Mouse (Mus musculus) heart, embryonic 10.5 days (tissue): Measurements from ENCODE around the gene Tnp2. TPM values are rescaled to one million over a fixed set of nuclear protein-coding genes. Genes with fewer than 3 reads are reported as not detected.

Source experiments
- DNase-seq: peaks from one replicate; pipeline ENCODE4 v3.0.0-alpha.2; 2017; ENCODE audit warnings: low spot score
- H3K27ac ChIP-seq: fragments of 300-500 bp; sonication (generic); 2 replicates; pipeline ENCODE4 v1.5.1; 2016; ENCODE audit warnings: mild to moderate bottlenecking
- H3K27me3 ChIP-seq: fragments of 300-500 bp; sonication (generic); 2 replicates; pipeline ENCODE4 v1.6.1; 2016; ENCODE audit warnings: mild to moderate bottlenecking; ENCODE audit not compliant: poor library complexity, insufficient read depth, severe bottlenecking
- H3K36me3 ChIP-seq: fragments of 300-500 bp; sonication (generic); 2 replicates; pipeline ENCODE4 v1.6.1; 2016; ENCODE audit warnings: mild to moderate bottlenecking, moderate library complexity
- H3K4me1 ChIP-seq: fragments of 300-500 bp; sonication (generic); 2 replicates; pipeline ENCODE4 v1.6.1; 2016; ENCODE audit warnings: mild to moderate bottlenecking
- H3K4me3 ChIP-seq: fragments of 300-500 bp; sonication (generic); 2 replicates; pipeline ENCODE4 v1.5.1; 2016; ENCODE audit warnings: mild to moderate bottlenecking, moderate library complexity
- H3K9me3 ChIP-seq: fragments of 300-500 bp; sonication (generic); 2 replicates; pipeline ENCODE4 v1.6.1; 2016; ENCODE audit warnings: mild to moderate bottlenecking, moderate library complexity
- WGBS: fragments of 180-500 bp; shearing (Covaris S2); methylation state at CpG from one replicate; pipeline ENCODE4 v1.1.7; 2016; 5-methylcytosine and 5-hydroxymethylcytosine counted together
- polyA plus RNA-seq: library from polyadenylated mRNA; unstranded; fragments of >200 nt; fragmentation: Nextera tagmentation; extraction: Ambion mirVana; gene quantifications from 2 replicates; pipeline ENCODE4 v1.2.1, GENCODE M21; 2016

Tnp2 gene
- polyA plus RNA-seq, 1 experiment from 2014 or later, result not detected

GRCm38 (mm10) chr16:10754521-10755296 lies 33.8 kb downstream of the Tnp2 start:
- peaks cover 10% of the 10 kb centered on the region for H3K4me1 ChIP-seq
- no peak overlapping the region for H3K27ac ChIP-seq
- H3K4me3 ChIP-seq, result no peak overlapping the region
- H3K9me3 ChIP-seq, result no peaks in the 10 kb centered on the region
- no peak for DNase-seq
- WGBS, result 83% methylated on average over 3 of the region's 3 CpGs
- no peaks in the 10 kb centered on the region for H3K36me3 ChIP-seq
- peaks cover 30% of the 10 kb centered on the region for H3K27me3 ChIP-seq

GRCm38 (mm10) chr16:10749824-10750223 lies 38.6 kb downstream of the Tnp2 start:
- Histone ChIP-seq H3K4me1 (peaks cover 15% of the 10 kb centered on the region), H3K27me3 (peaks cover 20% of the 10 kb centered on the region), H3K9me3 (no peaks in the 10 kb centered on the region), H3K4me3 (no peak overlapping the region), H3K36me3 (no peaks in the 10 kb centered on the region), H3K27ac (peak overlapping the region; percentile 43; the same call in 1 of the 2 replicates)
- DNase-seq, result no peak
- WGBS, result 39% methylated on average over 7 of the region's 7 CpGs

- Histone ChIP-seq H3K27ac (peak overlapping the region; percentile 43), H3K9me3 (no peaks in the 10 kb centered on the region), H3K27me3 (peaks cover 19% of the 10 kb centered on the region), H3K4me3 (no peak overlapping the region), H3K4me1 (peaks cover 15% of the 10 kb centered on the region), H3K36me3 (no peaks in the 10 kb centered on the region)
- 37% methylated on average over 7 of the region's 7 CpGs for WGBS
- no peak for DNase-seq
These were observed 39.2 kb downstream of the Tnp2 start for GRCm38 (mm10) chr16:10749226-10749625.

GRCm38 (mm10) chr16:10741082-10741481 lies 47.4 kb downstream of the Tnp2 start:
- Histone ChIP-seq H3K4me1 (peaks cover 48% of the 10 kb centered on the region), H3K4me3 (no peak overlapping the region), H3K9me3 (no peaks in the 10 kb centered on the region), H3K27me3 (peaks cover 14% of the 10 kb centered on the region; the same call in 1 of the 2 replicates), H3K27ac (no peak overlapping the region), H3K36me3 (no peaks in the 10 kb centered on the region)
- no peak for DNase-seq
- WGBS, result 84% methylated on average over 2 of the region's 2 CpGs

- Histone ChIP-seq H3K9me3 (no peaks in the 10 kb centered on the region), H3K27ac (peak overlapping the region; percentile 49; the same call in 1 of the 2 replicates), H3K36me3 (no peaks in the 10 kb centered on the region), H3K27me3 (peaks cover 10% of the 10 kb centered on the region; the same call in 1 of the 2 replicates), H3K4me3 (no peak overlapping the region), H3K4me1 (peaks cover 52% of the 10 kb centered on the region)
- no peak for DNase-seq
- 56% methylated on average over 9 of the region's 9 CpGs for WGBS
These were observed 48.5 kb downstream of the Tnp2 start for GRCm38 (mm10) chr16:10739854-10740398.

- peaks cover 50% of the 10 kb centered on the region for H3K4me1 ChIP-seq
- 0 out of 2 replicates have a peak, but pooled peaks cover under 1% of the 10 kb centered on the region for H3K27me3 ChIP-seq
- no peaks in the 10 kb centered on the region for H3K9me3 ChIP-seq
- no peak for DNase-seq
- H3K27ac ChIP-seq, result peak overlapping the region; percentile 77
- no peaks in the 10 kb centered on the region for H3K36me3 ChIP-seq
- 70% methylated on average over 3 of the region's 3 CpGs for WGBS
- no peak overlapping the region for H3K4me3 ChIP-seq
These were observed 49.6 kb downstream of the Tnp2 start for GRCm38 (mm10) chr16:10738866-10739265.

Other genes starting within 250 kb of the Tnp2 start
- 11.9 and 13.8 TPM in 2 replicates for gene Dexi, start 245.6 kb downstream of the Tnp2 start, polyA plus RNA-seq
- gene Clec16a, start 243.3 kb downstream of the Tnp2 start, polyA plus RNA-seq, result 24.5 and 27.3 TPM in 2 replicates
- gene Socs1, start 3.1 kb downstream of the Tnp2 start, polyA plus RNA-seq, result 3.7 and 4.1 TPM in 2 replicates
- gene Prm3, start 2.3 kb upstream of the Tnp2 start, polyA plus RNA-seq, result not detected in 2 replicates
- not detected in 2 replicates for gene Prm2, start 7.5 kb upstream of the Tnp2 start, polyA plus RNA-seq
- 0.36 TPM in 1 of 2 replicates, not detected in the other for gene Prm1, start 17.2 kb upstream of the Tnp2 start, polyA plus RNA-seq
- gene Gm11172, start 24.3 kb upstream of the Tnp2 start, polyA plus RNA-seq, result not detected in 2 replicates
- 3.7 and 4.1 TPM in 2 replicates for gene Rmi2, start 46.4 kb upstream of the Tnp2 start, polyA plus RNA-seq